Mouse (Mus musculus): Measurements from ENCODE around the gene Taz. TPM values are rescaled to one million over a fixed set of nuclear protein-coding genes. Genes with fewer than 3 reads are reported as not detected.

The Taz gene
- polyA plus RNA-seq, 1 experiment from 2014 or later = 30.4 TPM

- 28% methylated on average over 39 of the region's 39 CpGs for WGBS (ENCODE audit: insufficient replicate concordance)
- Histone ChIP-seq H3K4me1 (ENCODE audit: insufficient read depth) (peaks cover 7% of the 10 kb centered on the region), H3K4me2 (ENCODE audit: low read depth, low read length) (peak within 1 kb of the TSS; percentile 84), H3K9ac (replicated peaks) (peak within 1 kb of the TSS; percentile 74), H3K4me3 (ENCODE audit: low read depth, low read length) (peak within 1 kb of the TSS; percentile 63), H3K27ac (ENCODE audit: low read depth) (peak within 1 kb of the TSS; percentile 92), H3K27me3 (ENCODE audit: insufficient read depth, low read length) (no peaks in the 10 kb centered on the region), H3K9me3 (ENCODE audit: low read length) (no peaks in the 10 kb centered on the region), H3K36me3 (replicated peaks; ENCODE audit: insufficient read depth, low read length) (peaks cover 6% of the 10 kb centered on the region)
- DNase-seq (peak; percentile 89), ATAC-seq (peak; percentile 99)
- TF ChIP-seq EP300 (IDR thresholded peaks at IDR 0.05; ENCODE audit: low read depth) (peak; percentile 51; the same call in 1 of the 2 replicates), CTCF (IDR thresholded peaks at IDR 0.05; ENCODE audit: low read depth) (no peak)
These were observed 27.4 kb upstream of the Taz start, which contains the start of gene Emd for GRCm38 (mm10) chrX:74254153-74254887. Emd (plus strand) TSS chrX:74254687.

GRCm38 (mm10) chrX:74254888-74255565 lies 26.7 kb upstream of the Taz start:
- WGBS (ENCODE audit: insufficient replicate concordance) = 26% methylated on average over 27 of the region's 31 CpGs
- no peak for DNase-seq
- peak; percentile 63 for ATAC-seq

GRCm38 (mm10) chrX:74257746-74258145 lies 24.0 kb upstream of the Taz start:
- 66% methylated on average over 3 of the region's 3 CpGs for WGBS (ENCODE audit: insufficient replicate concordance)
- TF ChIP-seq CTCF (IDR thresholded peaks at IDR 0.05; ENCODE audit: low read depth) = no peak
- TF ChIP-seq EP300 (IDR thresholded peaks at IDR 0.05; ENCODE audit: low read depth) = no peak

More at GRCm38 (mm10) chrX:74254888-74255565, 26.7 kb upstream of the Taz start:
- H3K36me3 ChIP-seq (replicated peaks; ENCODE audit: insufficient read depth, low read length) = peaks cover 6% of the 10 kb centered on the region
- H3K4me3 ChIP-seq (ENCODE audit: low read depth, low read length) = peak overlapping the region; percentile 63
- H3K9ac ChIP-seq (replicated peaks) = peak overlapping the region; percentile 74
- peak overlapping the region; percentile 84 for H3K4me2 ChIP-seq (ENCODE audit: low read depth, low read length)
- peak overlapping the region; percentile 92 for H3K27ac ChIP-seq (ENCODE audit: low read depth)
- H3K27me3 ChIP-seq (ENCODE audit: insufficient read depth, low read length) = no peaks in the 10 kb centered on the region
- no peaks in the 10 kb centered on the region for H3K9me3 ChIP-seq (ENCODE audit: low read length)
- peaks cover 5% of the 10 kb centered on the region; the same call in 1 of the 2 replicates for H3K4me1 ChIP-seq (ENCODE audit: insufficient read depth)
- TF ChIP-seq CTCF (IDR thresholded peaks at IDR 0.05; ENCODE audit: low read depth) = no peak

GRCm38 (mm10) chrX:74269736-74270061 lies 12.0 kb upstream of the Taz start:
- DNase-seq (no peak), ATAC-seq (peak; percentile 5; the same call in 1 of the 2 replicates)
- Histone ChIP-seq H3K36me3 (replicated peaks; ENCODE audit: insufficient read depth, low read length) (0 out of 2 replicates have a peak, but pooled peaks cover 4% of the 10 kb centered on the region), H3K4me2 (ENCODE audit: low read depth, low read length) (peak overlapping the region; percentile 76), H3K9ac (replicated peaks) (peak overlapping the region; percentile 42), H3K4me1 (ENCODE audit: insufficient read depth) (peaks cover 5% of the 10 kb centered on the region; the same call in 1 of the 2 replicates), H3K9me3 (ENCODE audit: low read length) (no peaks in the 10 kb centered on the region), H3K27me3 (ENCODE audit: insufficient read depth, low read length) (no peaks in the 10 kb centered on the region; the same call in 1 of the 2 replicates), H3K27ac (ENCODE audit: low read depth) (peak overlapping the region; percentile 77), H3K4me3 (ENCODE audit: low read depth, low read length) (peak overlapping the region; percentile 68)
- TF ChIP-seq EP300 (IDR thresholded peaks at IDR 0.05; ENCODE audit: low read depth) = no peak
- no peak for TF ChIP-seq CTCF (IDR thresholded peaks at IDR 0.05; ENCODE audit: low read depth)
- 35% methylated on average over 3 of the region's 3 CpGs for WGBS (ENCODE audit: insufficient replicate concordance)

More at GRCm38 (mm10) chrX:74257746-74258145, 24.0 kb upstream of the Taz start:
- no peak overlapping the region for H3K9ac ChIP-seq (replicated peaks)
- H3K4me3 ChIP-seq (ENCODE audit: low read depth, low read length) = no peak overlapping the region
- H3K36me3 ChIP-seq (replicated peaks; ENCODE audit: insufficient read depth, low read length) = peaks cover 6% of the 10 kb centered on the region
- DNase-seq = no peak
- no peak overlapping the region for H3K4me2 ChIP-seq (ENCODE audit: low read depth, low read length)
- H3K9me3 ChIP-seq (ENCODE audit: low read length) = no peaks in the 10 kb centered on the region
- no peak overlapping the region for H3K27ac ChIP-seq (ENCODE audit: low read depth)
- ATAC-seq = no peak
- no peaks in the 10 kb centered on the region for H3K27me3 ChIP-seq (ENCODE audit: insufficient read depth, low read length)
- peaks cover 5% of the 10 kb centered on the region; the same call in 1 of the 2 replicates for H3K4me1 ChIP-seq (ENCODE audit: insufficient read depth)

GRCm38 (mm10) chrX:74270062-74270901 lies 11.4 kb upstream of the Taz start, which contains the start of gene Rpl10:
Rpl10 (plus strand) TSS chrX:74270812.
- Histone ChIP-seq H3K9me3 (ENCODE audit: low read length) (no peaks in the 10 kb centered on the region), H3K27ac (ENCODE audit: low read depth) (peak within 1 kb of the TSS; percentile 77), H3K4me3 (ENCODE audit: low read depth, low read length) (peak within 1 kb of the TSS; percentile 68), H3K27me3 (ENCODE audit: insufficient read depth, low read length) (no peaks in the 10 kb centered on the region), H3K4me2 (ENCODE audit: low read depth, low read length) (peak within 1 kb of the TSS; percentile 76), H3K4me1 (ENCODE audit: insufficient read depth) (peaks cover 5% of the 10 kb centered on the region; the same call in 1 of the 2 replicates), H3K36me3 (replicated peaks; ENCODE audit: insufficient read depth, low read length) (0 out of 2 replicates have a peak, but pooled peaks cover 4% of the 10 kb centered on the region), H3K9ac (replicated peaks) (peak within 1 kb of the TSS; percentile 80)
- WGBS (ENCODE audit: insufficient replicate concordance) = 18% methylated on average over 42 of the region's 42 CpGs
- ATAC-seq = peak; percentile 92
- DNase-seq = peak; percentile 90
- TF ChIP-seq EP300 (IDR thresholded peaks at IDR 0.05; ENCODE audit: low read depth) = peak; percentile 75
- peak; percentile 65 for TF ChIP-seq CTCF (IDR thresholded peaks at IDR 0.05; ENCODE audit: low read depth)

Data from liver, postnatal 0 days (tissue).